Mouse (Mus musculus): ENCODE results near the gene Sacm1l. TPM values are rescaled to one million over a fixed set of nuclear protein-coding genes. Genes with fewer than 3 reads are reported as not detected.
A peak's percentile ranks its signal among the peaks of the same experiment; 100 is the strongest.

Gene Sacm1l
- total and polyA plus RNA-seq, 2 experiments from 2014 or later: 35.1 to 41.7 TPM

GRCm38 (mm10) chr9:123485561-123485960 lies 44.0 kb upstream of the Sacm1l start:
- Histone ChIP-seq H3K9me3 (ENCODE audit: low read length) (no peaks in the 10 kb centered on the region), H3K4me1 (ENCODE audit: insufficient read depth, low read length) (no peaks in the 10 kb centered on the region), H3K4me2 (ENCODE audit: low read depth, low read length, poor library complexity, severe bottlenecking) (no peak overlapping the region), H3K9ac (replicated peaks; ENCODE audit: low read length, poor library complexity, severe bottlenecking) (no peak overlapping the region), H3K4me3 (ENCODE audit: low read depth, low read length) (no peak overlapping the region), H3K27me3 (ENCODE audit: insufficient read depth, low read length) (no peaks in the 10 kb centered on the region), H3K36me3 (ENCODE audit: insufficient read depth, low read length) (no peaks in the 10 kb centered on the region), H3K27ac (ENCODE audit: low read depth, low read length) (no peak overlapping the region)
- 92% methylated on average over 4 of the region's 4 CpGs for WGBS
- no peak for ATAC-seq (ENCODE audit: low FRiP score)
- no peak for TF ChIP-seq CTCF (IDR thresholded peaks at IDR 0.05)
- no peak for DNase-seq (ENCODE audit: low spot score)

- TF ChIP-seq CTCF (IDR thresholded peaks at IDR 0.05): no peak
Observed at GRCm38 (mm10) chr9:123486635-123487034, 42.9 kb upstream of the Sacm1l start.

GRCm38 (mm10) chr9:123489073-123489472 lies 40.5 kb upstream of the Sacm1l start:
- ATAC-seq (ENCODE audit: low FRiP score): no peak
- H3K9ac ChIP-seq (replicated peaks; ENCODE audit: low read length, poor library complexity, severe bottlenecking): no peak overlapping the region
- H3K36me3 ChIP-seq (ENCODE audit: insufficient read depth, low read length): no peaks in the 10 kb centered on the region
- H3K4me1 ChIP-seq (ENCODE audit: insufficient read depth, low read length): peaks cover 6% of the 10 kb centered on the region; the same call in 1 of the 2 replicates
- 90% methylated on average over 2 of the region's 2 CpGs for WGBS
- no peaks in the 10 kb centered on the region for H3K9me3 ChIP-seq (ENCODE audit: low read length)
- H3K4me2 ChIP-seq (ENCODE audit: low read depth, low read length, poor library complexity, severe bottlenecking): no peak overlapping the region
- no peak overlapping the region for H3K4me3 ChIP-seq (ENCODE audit: low read depth, low read length)
- no peak overlapping the region for H3K27ac ChIP-seq (ENCODE audit: low read depth, low read length)
- no peak for TF ChIP-seq CTCF (IDR thresholded peaks at IDR 0.05)
- no peaks in the 10 kb centered on the region for H3K27me3 ChIP-seq (ENCODE audit: insufficient read depth, low read length)
- DNase-seq (ENCODE audit: low spot score): no peak

More at GRCm38 (mm10) chr9:123486635-123487034, 42.9 kb upstream of the Sacm1l start:
- Histone ChIP-seq H3K4me2 (ENCODE audit: low read depth, low read length, poor library complexity, severe bottlenecking) (no peak overlapping the region), H3K4me1 (ENCODE audit: insufficient read depth, low read length) (no peaks in the 10 kb centered on the region), H3K27me3 (ENCODE audit: insufficient read depth, low read length) (no peaks in the 10 kb centered on the region), H3K27ac (ENCODE audit: low read depth, low read length) (no peak overlapping the region), H3K36me3 (ENCODE audit: insufficient read depth, low read length) (no peaks in the 10 kb centered on the region), H3K4me3 (ENCODE audit: low read depth, low read length) (no peak overlapping the region), H3K9ac (replicated peaks; ENCODE audit: low read length, poor library complexity, severe bottlenecking) (no peak overlapping the region), H3K9me3 (ENCODE audit: low read length) (no peaks in the 10 kb centered on the region)
- ATAC-seq (ENCODE audit: low FRiP score): no peak
- DNase-seq (ENCODE audit: low spot score): no peak
- 90% methylated on average over 3 of the region's 3 CpGs for WGBS

GRCm38 (mm10) chr9:123489727-123490343 lies 39.7 kb upstream of the Sacm1l start:
- TF ChIP-seq CTCF (IDR thresholded peaks at IDR 0.05): no peak
- 78% methylated on average over 9 of the region's 9 CpGs for WGBS

GRCm38 (mm10) chr9:123490930-123491329 lies 38.6 kb upstream of the Sacm1l start:
- DNase-seq (ENCODE audit: low spot score) (no peak), ATAC-seq (ENCODE audit: low FRiP score) (no peak)
- Histone ChIP-seq H3K9me3 (ENCODE audit: low read length) (no peaks in the 10 kb centered on the region), H3K4me2 (ENCODE audit: low read depth, low read length, poor library complexity, severe bottlenecking) (no peak overlapping the region), H3K27me3 (ENCODE audit: insufficient read depth, low read length) (no peaks in the 10 kb centered on the region), H3K4me3 (ENCODE audit: low read depth, low read length) (no peak overlapping the region), H3K27ac (ENCODE audit: low read depth, low read length) (no peak overlapping the region), H3K36me3 (ENCODE audit: insufficient read depth, low read length) (no peaks in the 10 kb centered on the region), H3K9ac (replicated peaks; ENCODE audit: low read length, poor library complexity, severe bottlenecking) (no peak overlapping the region), H3K4me1 (ENCODE audit: insufficient read depth, low read length) (peaks cover 6% of the 10 kb centered on the region; the same call in 1 of the 2 replicates)
- TF ChIP-seq CTCF (IDR thresholded peaks at IDR 0.05): no peak
- 75% methylated on average over 5 of the region's 5 CpGs for WGBS

More at GRCm38 (mm10) chr9:123489727-123490343, 39.7 kb upstream of the Sacm1l start:
- Histone ChIP-seq H3K4me2 (ENCODE audit: low read depth, low read length, poor library complexity, severe bottlenecking) (no peak overlapping the region), H3K4me3 (ENCODE audit: low read depth, low read length) (no peak overlapping the region), H3K36me3 (ENCODE audit: insufficient read depth, low read length) (no peaks in the 10 kb centered on the region), H3K9me3 (ENCODE audit: low read length) (no peaks in the 10 kb centered on the region), H3K27ac (ENCODE audit: low read depth, low read length) (no peak overlapping the region), H3K27me3 (ENCODE audit: insufficient read depth, low read length) (no peaks in the 10 kb centered on the region), H3K4me1 (ENCODE audit: insufficient read depth, low read length) (peaks cover 6% of the 10 kb centered on the region; the same call in 1 of the 2 replicates), H3K9ac (replicated peaks; ENCODE audit: low read length, poor library complexity, severe bottlenecking) (no peak overlapping the region)
- no peak for DNase-seq (ENCODE audit: low spot score)
- ATAC-seq (ENCODE audit: low FRiP score): no peak

GRCm38 (mm10) chr9:123491917-123492585 lies 37.5 kb upstream of the Sacm1l start:
- H3K9me3 ChIP-seq (ENCODE audit: low read length): no peaks in the 10 kb centered on the region
- H3K27ac ChIP-seq (ENCODE audit: low read depth, low read length): no peak overlapping the region
- H3K4me1 ChIP-seq (ENCODE audit: insufficient read depth, low read length): peaks cover 6% of the 10 kb centered on the region; the same call in 1 of the 2 replicates
- H3K36me3 ChIP-seq (ENCODE audit: insufficient read depth, low read length): no peaks in the 10 kb centered on the region
- no peak overlapping the region for H3K4me2 ChIP-seq (ENCODE audit: low read depth, low read length, poor library complexity, severe bottlenecking)
- no peak for TF ChIP-seq CTCF (IDR thresholded peaks at IDR 0.05)
- H3K4me3 ChIP-seq (ENCODE audit: low read depth, low read length): no peak overlapping the region
- peak; percentile 60 for ATAC-seq (ENCODE audit: low FRiP score)
- H3K27me3 ChIP-seq (ENCODE audit: insufficient read depth, low read length): no peaks in the 10 kb centered on the region
- 60% methylated on average over 9 of the region's 9 CpGs for WGBS
- H3K9ac ChIP-seq (replicated peaks; ENCODE audit: low read length, poor library complexity, severe bottlenecking): no peak overlapping the region
- DNase-seq (ENCODE audit: low spot score): peak; percentile 71
